Mouse (Mus musculus) midbrain, embryonic 14.5 days (tissue): ENCODE measurements around the gene Myod1. TPM values are rescaled to one million over a fixed set of nuclear protein-coding genes. Genes with fewer than 3 reads are reported as not detected.

ENCODE experiments used
- ATAC-seq: fragments of 200-750 bp; cut with Nextera tagmentation; 2 replicates; pipeline ENCODE4 v1.8.0; 2017; ENCODE audit warnings: moderate number of reproducible peaks, moderate library complexity; ENCODE audit not compliant: low FRiP score, low TSS enrichment
- DNase-seq: peaks from one replicate; pipeline ENCODE4 v3.0.0-alpha.2; 2015
- H3K27ac ChIP-seq: fragments of 300-500 bp; sonication (generic); replicated peaks from 2 replicates; pipeline ENCODE4 v1.5.1; 2014; ENCODE audit warnings: mild to moderate bottlenecking, low read depth, low read length, moderate library complexity
- H3K27me3 ChIP-seq: fragments of 300-500 bp; sonication (generic); 2 replicates; pipeline ENCODE4 v1.6.1; 2014; ENCODE audit warnings: low read length, control low read depth, mixed read lengths; ENCODE audit not compliant: control insufficient read depth, insufficient read depth
- H3K36me3 ChIP-seq: fragments of 300-500 bp; sonication (generic); 2 replicates; pipeline ENCODE4 v1.6.1; 2014; ENCODE audit warnings: low read length, control low read depth; ENCODE audit not compliant: control insufficient read depth, insufficient read depth
- H3K4me1 ChIP-seq: fragments of 300-500 bp; sonication (generic); 2 replicates; pipeline ENCODE4 v1.6.1; 2014; ENCODE audit warnings: mild to moderate bottlenecking, antibody characterized with exemption, low read length, control low read depth; ENCODE audit not compliant: control insufficient read depth, insufficient read depth
- H3K4me2 ChIP-seq: fragments of 300-500 bp; sonication (generic); 2 replicates; pipeline ENCODE4 v1.6.1; 2014; ENCODE audit warnings: mild to moderate bottlenecking, low read length, moderate library complexity
- H3K4me3 ChIP-seq: fragments of 300-500 bp; sonication (generic); replicated peaks from 2 replicates; pipeline ENCODE4 v1.5.1; 2014; ENCODE audit warnings: low read depth, low read length
- H3K9ac ChIP-seq: fragments of 300-500 bp; sonication (generic); replicated peaks from 2 replicates; pipeline ENCODE4 v1.6.1; 2014; ENCODE audit warnings: mild to moderate bottlenecking, low read length, moderate library complexity
- H3K9me3 ChIP-seq: fragments of 300-500 bp; sonication (generic); 2 replicates; pipeline ENCODE4 v1.6.1; 2016; ENCODE audit warnings: low read length, control low read depth, mixed read lengths; ENCODE audit not compliant: control insufficient read depth
- WGBS: fragments of 180-500 bp; shearing (Covaris S2); extraction: QIAGEN DNeasy Blood & Tissue Kit; methylation state at CpG from one replicate; pipeline ENCODE4 v1.1.7; 2014; 5-methylcytosine and 5-hydroxymethylcytosine counted together
- polyA plus RNA-seq: library from polyadenylated mRNA; unstranded; fragments of >200 nt; fragmentation: Nextera tagmentation; extraction: Ambion mirVana; gene quantifications from 2 replicates; pipeline ENCODE4 v1.2.1, GENCODE M21; 2014

The Myod1 gene
- polyA plus RNA-seq = not detected in 2 replicates

DNA sequence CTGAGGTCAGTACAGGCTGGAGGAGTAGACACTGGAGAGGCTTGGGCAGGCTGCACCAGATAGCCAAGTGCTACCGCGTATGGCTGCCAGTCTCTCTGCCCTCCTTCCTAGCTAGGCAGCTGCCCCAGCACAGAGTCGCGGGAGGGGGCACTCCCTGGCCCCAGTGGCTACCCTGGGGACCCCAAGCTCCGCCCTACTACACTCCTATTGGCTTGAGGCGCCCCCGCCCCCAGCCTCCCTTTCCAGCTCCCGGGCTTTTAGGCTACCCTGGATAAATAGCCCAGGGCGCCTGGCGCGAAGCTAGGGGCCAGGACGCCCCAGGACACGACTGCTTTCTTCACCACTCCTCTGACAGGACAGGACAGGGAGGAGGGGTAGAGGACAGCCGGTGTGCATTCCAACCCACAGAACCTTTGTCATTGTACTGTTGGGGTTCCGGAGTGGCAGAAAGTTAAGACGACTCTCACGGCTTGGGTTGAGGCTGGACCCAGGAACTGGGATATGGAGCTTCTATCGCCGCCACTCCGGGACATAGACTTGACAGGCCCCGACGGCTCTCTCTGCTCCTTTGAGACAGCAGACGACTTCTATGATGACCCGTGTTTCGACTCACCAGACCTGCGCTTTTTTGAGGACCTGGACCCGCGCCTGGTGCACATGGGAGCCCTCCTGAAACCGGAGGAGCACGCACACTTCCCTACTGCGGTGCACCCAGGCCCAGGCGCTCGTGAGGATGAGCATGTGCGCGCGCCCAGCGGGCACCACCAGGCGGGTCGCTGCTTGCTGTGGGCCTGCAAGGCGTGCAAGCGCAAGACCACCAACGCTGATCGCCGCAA, at the start of gene Myod1:
TSS of gene Myod1 (plus strand) at position 303 of the 836 bp plus-strand sequence.
- Histone ChIP-seq H3K36me3 (no peaks in the 10 kb centered on the region), H3K9me3 (no peaks in the 10 kb centered on the region), H3K4me1 (0 out of 2 replicates have a peak, but pooled peaks cover 8% of the 10 kb centered on the region), H3K9ac (no peak within 1 kb of the TSS), H3K27me3 (peaks cover 45% of the 10 kb centered on the region), H3K4me3 (peak within 1 kb of the TSS; percentile 23), H3K27ac (no peak within 1 kb of the TSS), H3K4me2 (peak within 1 kb of the TSS; percentile 45)
- DNase-seq = peak; percentile 19
- ATAC-seq = no peak
- WGBS = 3% methylated on average over 44 of the region's 44 CpGs

DNA sequence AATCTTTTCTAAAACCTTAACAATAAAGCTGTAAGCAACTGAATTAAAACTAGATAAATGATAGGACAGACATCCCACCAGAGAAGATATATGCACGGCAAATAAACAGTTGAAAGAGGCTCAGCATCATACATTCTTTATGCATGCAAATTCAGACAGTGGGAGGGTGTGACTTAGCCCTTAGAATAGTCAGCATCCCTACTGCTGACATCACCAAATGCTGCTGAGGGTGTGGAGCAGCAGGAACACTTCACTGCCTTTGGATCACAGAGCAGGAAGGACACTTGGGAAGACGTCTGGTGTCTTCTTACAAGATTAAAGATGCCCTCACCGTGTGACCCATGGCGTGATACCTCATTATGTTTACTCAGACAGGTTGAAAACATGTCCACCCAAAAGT, 48.4 kb upstream of the Myod1 start:
- Histone ChIP-seq H3K36me3 (no peaks in the 10 kb centered on the region), H3K27me3 (no peaks in the 10 kb centered on the region), H3K27ac (no peak overlapping the region), H3K9me3 (no peaks in the 10 kb centered on the region), H3K4me1 (no peaks in the 10 kb centered on the region), H3K4me3 (no peak overlapping the region), H3K9ac (no peak overlapping the region), H3K4me2 (no peak overlapping the region)
- ATAC-seq = no peak
- no peak for DNase-seq
- WGBS = 73% methylated on average over 4 of the region's 4 CpGs

DNA sequence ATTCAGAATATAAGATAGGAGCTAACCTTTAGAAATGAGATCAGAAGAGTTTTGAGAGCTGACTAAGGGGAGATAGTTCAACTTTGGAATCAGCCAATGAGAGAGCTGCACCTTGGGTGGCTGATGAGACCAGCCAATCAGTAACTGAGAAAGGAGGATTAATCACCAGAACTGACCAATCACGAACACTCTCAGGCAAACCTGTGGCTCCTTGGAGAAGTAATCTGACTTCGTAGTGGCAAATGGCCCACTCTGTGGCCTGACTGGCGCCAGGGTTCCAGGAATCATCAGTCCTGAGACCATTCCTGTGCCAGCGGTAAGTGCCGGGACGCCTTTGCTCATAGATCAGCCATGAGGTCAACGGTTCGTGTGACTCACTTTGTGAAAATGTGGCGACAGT, 38.9 kb upstream of the Myod1 start:
- H3K36me3 ChIP-seq = no peaks in the 10 kb centered on the region
- DNase-seq (no peak), ATAC-seq (no peak)
- H3K9me3 ChIP-seq = no peaks in the 10 kb centered on the region
- H3K4me1 ChIP-seq = no peaks in the 10 kb centered on the region
- no peak overlapping the region for H3K4me2 ChIP-seq
- no peak overlapping the region for H3K9ac ChIP-seq
- no peak overlapping the region for H3K4me3 ChIP-seq
- no peak overlapping the region for H3K27ac ChIP-seq
- 89% methylated on average over 9 of the region's 9 CpGs for WGBS
- no peaks in the 10 kb centered on the region for H3K27me3 ChIP-seq

DNA sequence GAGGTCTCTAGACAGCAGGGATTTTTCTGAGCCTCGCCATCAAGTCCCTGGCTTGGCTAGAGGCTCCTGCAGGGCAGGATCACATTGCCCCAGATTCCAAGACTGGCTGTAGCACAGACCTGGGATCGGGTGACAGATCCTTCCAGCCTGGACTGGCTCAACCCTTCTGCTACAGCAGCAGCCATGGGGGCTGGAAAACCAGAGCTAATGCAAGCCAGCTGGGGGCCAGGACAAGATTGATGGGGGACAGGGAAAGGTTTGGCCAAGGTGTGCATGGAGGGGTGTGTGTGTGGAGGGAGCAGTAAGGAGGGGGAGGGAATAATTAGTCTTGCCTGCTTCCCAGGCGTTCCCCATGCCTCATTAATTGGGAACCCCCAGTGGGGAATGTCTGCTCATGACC, 36.5 kb upstream of the Myod1 start:
- WGBS = 59% methylated on average over 3 of the region's 3 CpGs
- Histone ChIP-seq H3K9ac (no peak overlapping the region), H3K27me3 (no peaks in the 10 kb centered on the region), H3K27ac (no peak overlapping the region), H3K36me3 (no peaks in the 10 kb centered on the region), H3K4me2 (no peak overlapping the region), H3K9me3 (no peaks in the 10 kb centered on the region), H3K4me3 (no peak overlapping the region), H3K4me1 (no peaks in the 10 kb centered on the region)
- ATAC-seq (no peak), DNase-seq (no peak)

DNA sequence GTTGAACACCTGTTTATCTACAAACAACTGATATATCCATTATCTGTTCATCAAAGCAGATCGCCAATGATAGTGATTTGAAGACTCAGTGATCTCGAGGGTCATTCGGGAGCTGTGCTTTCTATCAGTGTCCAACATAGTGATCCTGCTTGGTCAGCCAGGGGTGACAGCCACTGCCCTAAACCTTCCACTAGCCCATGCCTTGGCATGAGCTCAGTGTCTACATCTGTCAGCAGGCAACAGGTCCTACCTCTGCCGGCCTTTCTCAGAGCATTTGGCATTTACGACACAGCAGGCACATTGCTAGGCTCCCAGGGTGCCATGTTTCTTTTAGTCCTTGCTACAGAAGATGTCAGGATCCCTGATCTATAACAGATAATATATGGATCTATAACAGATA, 36.0 kb upstream of the Myod1 start:
- Histone ChIP-seq H3K36me3 (no peaks in the 10 kb centered on the region), H3K27me3 (no peaks in the 10 kb centered on the region), H3K9me3 (no peaks in the 10 kb centered on the region), H3K4me1 (no peaks in the 10 kb centered on the region), H3K9ac (no peak overlapping the region), H3K4me3 (no peak overlapping the region), H3K27ac (no peak overlapping the region), H3K4me2 (no peak overlapping the region)
- no peak for ATAC-seq
- DNase-seq = no peak
- WGBS = 90% methylated on average over 5 of the region's 5 CpGs

DNA sequence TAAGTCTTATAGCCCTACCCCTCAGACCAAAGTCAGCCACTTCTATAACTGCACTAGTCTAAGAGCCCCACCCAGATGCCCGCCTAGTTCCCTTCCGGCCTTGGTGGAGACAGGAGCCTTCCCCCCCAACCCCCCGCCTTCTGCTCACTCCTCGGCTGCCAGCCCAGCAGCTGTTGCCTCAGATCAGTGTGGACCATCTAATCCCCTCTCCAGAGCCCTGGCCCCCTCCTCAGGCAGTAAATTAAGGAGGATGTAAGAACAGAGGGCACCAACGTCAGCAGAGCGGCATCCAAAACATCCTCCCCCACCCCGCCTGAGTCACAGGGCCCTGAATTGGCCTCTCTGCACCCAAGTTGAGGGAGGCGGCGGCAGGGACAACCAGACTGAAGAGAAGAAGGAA, 34.8 kb upstream of the Myod1 start:
- WGBS = 79% methylated on average over 9 of the region's 9 CpGs
- no peaks in the 10 kb centered on the region for H3K36me3 ChIP-seq
- no peak overlapping the region for H3K4me2 ChIP-seq
- H3K4me1 ChIP-seq = no peaks in the 10 kb centered on the region
- H3K27me3 ChIP-seq = no peaks in the 10 kb centered on the region
- no peak overlapping the region for H3K27ac ChIP-seq
- H3K4me3 ChIP-seq = no peak overlapping the region
- no peak overlapping the region for H3K9ac ChIP-seq
- no peak for DNase-seq
- no peak for ATAC-seq
- no peaks in the 10 kb centered on the region for H3K9me3 ChIP-seq

DNA sequence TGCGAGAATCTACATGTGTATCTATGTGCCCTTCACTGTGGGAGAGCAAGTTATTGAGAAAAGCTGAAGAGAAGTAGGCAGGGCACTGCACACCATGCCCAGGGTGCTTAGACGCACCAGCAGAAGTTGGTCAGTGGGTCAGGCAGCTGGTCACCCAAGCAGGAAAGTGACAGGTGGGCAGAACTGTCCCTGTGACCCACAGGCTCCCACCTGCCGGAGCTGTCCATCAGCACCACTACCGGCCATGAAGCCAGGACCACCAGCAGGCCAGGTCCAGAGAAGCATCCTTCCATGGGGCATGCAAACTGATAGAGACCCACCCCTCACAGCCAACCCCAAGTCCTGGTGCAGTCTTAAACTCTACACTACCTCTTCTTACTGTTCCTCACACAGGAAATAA, 28.6 kb upstream of the Myod1 start:
- Histone ChIP-seq H3K27me3 (peaks cover 21% of the 10 kb centered on the region), H3K9ac (no peak overlapping the region), H3K27ac (no peak overlapping the region), H3K36me3 (no peaks in the 10 kb centered on the region), H3K4me2 (no peak overlapping the region), H3K9me3 (no peaks in the 10 kb centered on the region), H3K4me1 (peaks cover 5% of the 10 kb centered on the region; the same call in 1 of the 2 replicates), H3K4me3 (no peak overlapping the region)
- WGBS = 73% methylated on average over 4 of the region's 4 CpGs
- DNase-seq = no peak
- no peak for ATAC-seq

DNA sequence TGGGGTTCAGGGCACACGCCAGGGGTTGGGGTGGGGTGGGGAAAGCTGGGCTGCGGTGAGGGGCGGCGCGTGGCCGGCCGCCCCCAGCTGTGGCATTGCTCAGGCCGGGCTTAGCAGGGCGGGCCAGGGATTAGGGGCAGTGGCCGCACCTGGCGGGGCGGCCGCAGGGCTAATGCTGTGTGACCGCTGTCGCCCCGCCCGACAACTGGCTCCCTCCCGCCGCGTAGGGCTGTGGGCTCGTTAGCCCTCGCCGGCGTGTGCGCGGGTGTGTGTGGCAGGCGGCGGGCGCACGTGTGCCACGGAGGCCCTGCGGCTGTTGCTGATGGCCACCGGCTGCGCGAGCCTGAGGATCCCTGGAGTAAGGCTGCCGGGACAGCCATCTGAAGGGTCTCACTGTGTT, 27.5 kb upstream of the Myod1 start:
- Histone ChIP-seq H3K27me3 (peaks cover 21% of the 10 kb centered on the region), H3K4me3 (peak overlapping the region; percentile 16; the same call in 1 of the 2 replicates), H3K9me3 (no peaks in the 10 kb centered on the region), H3K4me2 (peak overlapping the region; percentile 50), H3K27ac (no peak overlapping the region), H3K36me3 (no peaks in the 10 kb centered on the region), H3K9ac (peak overlapping the region; percentile 32), H3K4me1 (peaks cover 5% of the 10 kb centered on the region; the same call in 1 of the 2 replicates)
- DNase-seq = peak; percentile 61
- 1% methylated on average over 36 of the region's 36 CpGs for WGBS
- ATAC-seq = no peak

DNA sequence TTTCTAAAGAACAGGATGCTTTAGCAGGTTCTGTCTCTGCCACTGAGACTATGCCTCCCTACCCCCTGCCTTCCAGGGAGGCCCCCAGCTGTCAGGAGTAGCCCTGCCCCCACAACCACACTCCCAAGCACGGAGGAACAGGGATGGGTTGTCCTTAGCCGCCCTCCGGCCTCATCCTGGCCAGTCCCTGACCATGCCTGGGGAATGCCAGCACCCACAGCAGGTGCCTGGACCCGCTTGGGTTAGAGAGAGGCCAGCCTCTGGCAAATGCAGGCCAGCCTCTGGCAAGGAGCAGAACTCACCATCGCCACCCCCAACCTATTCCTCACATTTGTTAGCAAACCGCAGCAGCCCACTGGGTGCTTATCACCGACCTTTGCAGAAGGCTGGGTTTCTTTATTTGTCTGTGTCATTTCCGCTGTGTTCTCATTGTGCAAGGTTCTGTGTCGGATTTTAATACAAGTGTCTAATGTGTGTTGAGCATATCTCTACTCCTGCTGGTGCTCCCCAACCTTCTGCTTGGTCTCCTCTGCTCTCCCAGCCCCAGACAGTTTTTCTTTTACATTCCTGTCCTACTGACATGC, 26.1 kb upstream of the Myod1 start:
- no peaks in the 10 kb centered on the region for H3K36me3 ChIP-seq
- WGBS = 54% methylated on average over 9 of the region's 9 CpGs
- ATAC-seq = no peak

More for the DNA sequence above, 26.1 kb upstream of the Myod1 start:
- no peak overlapping the region for H3K9ac ChIP-seq
- peaks cover 5% of the 10 kb centered on the region; the same call in 1 of the 2 replicates for H3K4me1 ChIP-seq
- H3K9me3 ChIP-seq = no peaks in the 10 kb centered on the region
- H3K27me3 ChIP-seq = peaks cover 21% of the 10 kb centered on the region
- DNase-seq = no peak
- no peak overlapping the region for H3K4me2 ChIP-seq
- H3K27ac ChIP-seq = no peak overlapping the region
- H3K4me3 ChIP-seq = no peak overlapping the region
